ENCODE assay signal across 13 mouse cellular contexts in genomic region chr11:77095206-77095605, GRCm38 (mm10).
"Had no signal": no experiment of that assay in that cellular context is flagged by ENCODE, and none has a peak within 500 bp of the region (broad histone marks: within the 10 kb centered on the region; RNA-seq: fewer than 3 reads in every experiment).

No protein-coding gene starts in this region.

- H3K27ac ChIP-seq: intestine, embryonic 15.5 days; kidney, postnatal 0 days; limb, embryonic 10.5 days; limb, embryonic 13.5 days; liver, embryonic 12.5 days; liver, embryonic 15.5 days; lung, embryonic 15.5 days had no signal

- H3K4me3 ChIP-seq: intestine, embryonic 15.5 days; limb, embryonic 10.5 days; limb, embryonic 13.5 days; liver, embryonic 12.5 days; liver, embryonic 15.5 days; lung, embryonic 15.5 days had no signal

- H3K9me3 ChIP-seq: intestine, embryonic 15.5 days; limb, embryonic 10.5 days; limb, embryonic 13.5 days; liver, embryonic 12.5 days; liver, embryonic 15.5 days; lung, embryonic 15.5 days had no signal

- H3K9ac ChIP-seq: intestine, embryonic 15.5 days; limb, embryonic 13.5 days; liver, embryonic 12.5 days; liver, embryonic 15.5 days; lung, embryonic 15.5 days had no signal

- H3K4me2 ChIP-seq: intestine, embryonic 15.5 days; limb, embryonic 13.5 days; liver, embryonic 12.5 days; liver, embryonic 15.5 days; lung, embryonic 15.5 days; midbrain, embryonic 11.5 days had no signal

- DNase-seq: kidney, adult 11 months; liver; midbrain, embryonic 14.5 days; thymus, adult 18-20 months; thymus, postnatal 36 days had no signal

- H3K27me3 ChIP-seq: intestine, embryonic 15.5 days; liver, embryonic 12.5 days; liver, embryonic 15.5 days; lung, embryonic 15.5 days had no signal

- ATAC-seq: intestine, embryonic 15.5 days; liver, embryonic 12.5 days had no signal

- H3K36me3 ChIP-seq: intestine, embryonic 15.5 days; limb, embryonic 10.5 days; limb, embryonic 13.5 days; liver, embryonic 12.5 days; liver, embryonic 15.5 days; lung, embryonic 15.5 days had no signal
